Mouse (Mus musculus) adrenal gland, postnatal 4 days (tissue): ENCODE measurements around the gene 4930572O03Rik. TPM values are rescaled to one million over a fixed set of nuclear protein-coding genes. Genes with fewer than 3 reads are reported as not detected.
"Not testable (repeated sequence)": the region's sequence is repeated elsewhere in the genome, so short reads cannot be mapped to it uniquely, and the experiment has no call there.

ENCODE experiments used
- DNase-seq, 2 experiments: peaks; one replicate each; pipeline ENCODE4 v3.0.0; 2021 to 2022; ENCODE audit warnings: low spot score in 2 of 2, mixed read lengths in 2 of 2
- long read RNA-seq, 2 experiments: library from polyadenylated mRNA; stranded (forward); transcript quantifications; one replicate each; pipeline ENCODE4 v2.0.0; 2021
- total RNA-seq, 2 experiments: library from RNA; stranded (reverse); gene quantifications; 2 replicates each; pipeline ENCODE4 v1.2.3; 2021

Gene 4930572O03Rik
- not detected for total RNA-seq
- long read RNA-seq, experiment 1, result 0 reads
- long read RNA-seq, experiment 2, result 0 reads

- DNase-seq, result not testable (repeated sequence)
These were observed at the start of gene 4930572O03Rik for GRCm38 (mm10) chr5:15656959-15657358. Gene 4930572O03Rik (minus strand): TSS chr5:15657059.

- not testable (repeated sequence) for DNase-seq
These were observed 46.0 kb upstream of the 4930572O03Rik start for GRCm38 (mm10) chr5:15702891-15703290.

- DNase-seq, result not testable (repeated sequence)
These were observed 40.9 kb upstream of the 4930572O03Rik start for GRCm38 (mm10) chr5:15697719-15698118.

- DNase-seq, result not testable (repeated sequence)
These were observed 35.0 kb upstream of the 4930572O03Rik start for GRCm38 (mm10) chr5:15691849-15692248.

- not testable (repeated sequence) for DNase-seq
These were observed 34.0 kb upstream of the 4930572O03Rik start for GRCm38 (mm10) chr5:15690822-15691221.

GRCm38 (mm10) chr5:15689659-15690213, 32.9 kb upstream of the 4930572O03Rik start:
- not testable (repeated sequence) for DNase-seq

GRCm38 (mm10) chr5:15688874-15689658, 32.2 kb upstream of the 4930572O03Rik start:
- DNase-seq, result not testable (repeated sequence)

GRCm38 (mm10) chr5:15681301-15682035, 24.6 kb upstream of the 4930572O03Rik start:
- DNase-seq, result not testable (repeated sequence)

- DNase-seq, result not testable (repeated sequence)
These were observed 23.4 kb upstream of the 4930572O03Rik start for GRCm38 (mm10) chr5:15679980-15680949.

GRCm38 (mm10) chr5:15678907-15679306, 22.0 kb upstream of the 4930572O03Rik start:
- DNase-seq, result not testable (repeated sequence)

- not testable (repeated sequence) for DNase-seq
These were observed 20.9 kb upstream of the 4930572O03Rik start for GRCm38 (mm10) chr5:15677750-15678149.

GRCm38 (mm10) chr5:15674429-15675244, 17.8 kb upstream of the 4930572O03Rik start:
- not testable (repeated sequence) for DNase-seq

GRCm38 (mm10) chr5:15673989-15674388, 17.1 kb upstream of the 4930572O03Rik start:
- not testable (repeated sequence) for DNase-seq

GRCm38 (mm10) chr5:15670789-15671188, 13.9 kb upstream of the 4930572O03Rik start:
- DNase-seq, result not testable (repeated sequence)

- not testable (repeated sequence) for DNase-seq
These were observed 7.0 kb upstream of the 4930572O03Rik start for GRCm38 (mm10) chr5:15663847-15664246.

- DNase-seq, result not testable (repeated sequence)
These were observed 4.5 kb downstream of the 4930572O03Rik start for GRCm38 (mm10) chr5:15652334-15652733.

GRCm38 (mm10) chr5:15645707-15646106, 11.2 kb downstream of the 4930572O03Rik start:
- DNase-seq, result not testable (repeated sequence)

GRCm38 (mm10) chr5:15637637-15638036, 19.2 kb downstream of the 4930572O03Rik start:
- DNase-seq, result not testable (repeated sequence)

- not testable (repeated sequence) for DNase-seq
These were observed 26.8 kb downstream of the 4930572O03Rik start for GRCm38 (mm10) chr5:15630068-15630467.
